Mouse (Mus musculus): ENCODE data around the gene Eps8. TPM values are rescaled to one million over a fixed set of nuclear protein-coding genes. Genes with fewer than 3 reads are reported as not detected.

The Eps8 gene
- polyA plus RNA-seq, 1 experiment from 2014 or later: 24.5 TPM

DNA sequence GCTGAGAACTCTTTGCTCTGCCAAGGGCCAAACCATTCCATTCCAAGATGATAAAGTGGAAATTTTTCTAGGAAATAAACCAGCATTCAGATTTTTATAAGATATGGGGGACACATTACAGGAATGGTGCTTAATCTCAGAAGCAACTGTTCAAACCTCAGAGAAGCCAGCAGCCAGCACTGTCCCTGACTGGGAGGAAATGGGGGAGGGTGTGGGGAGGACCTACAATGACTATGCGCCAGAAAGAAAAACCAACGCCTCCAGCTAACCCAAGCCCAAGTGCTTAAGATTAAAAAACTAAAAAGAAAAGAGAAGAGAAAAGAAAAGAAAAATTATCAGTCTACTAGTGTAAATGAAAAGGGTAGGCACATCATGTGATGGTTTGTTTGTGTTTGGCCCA lies 97.0 kb downstream of the Eps8 start:
- Histone ChIP-seq H3K27me3 (ENCODE audit: insufficient read depth, low read length) (no peaks in the 10 kb centered on the region), H3K9ac (no peak overlapping the region), H3K4me3 (ENCODE audit: low read depth, low read length) (no peak overlapping the region), H3K4me1 (ENCODE audit: insufficient read depth) (no peaks in the 10 kb centered on the region), H3K4me2 (no peak overlapping the region), H3K9me3 (ENCODE audit: low read depth, low read length) (no peaks in the 10 kb centered on the region), H3K36me3 (ENCODE audit: insufficient read depth) (no peaks in the 10 kb centered on the region), H3K27ac (ENCODE audit: low read depth) (no peak overlapping the region)
- DNase-seq: no peak
- WGBS: 48% methylated on average over 2 of the region's 2 CpGs
- no peak for TF ChIP-seq CTCF (IDR thresholded peaks at IDR 0.05; ENCODE audit: low read depth)
- no peak; the same call in 1 of the 2 replicates for ATAC-seq (ENCODE audit: insufficient read depth)

DNA sequence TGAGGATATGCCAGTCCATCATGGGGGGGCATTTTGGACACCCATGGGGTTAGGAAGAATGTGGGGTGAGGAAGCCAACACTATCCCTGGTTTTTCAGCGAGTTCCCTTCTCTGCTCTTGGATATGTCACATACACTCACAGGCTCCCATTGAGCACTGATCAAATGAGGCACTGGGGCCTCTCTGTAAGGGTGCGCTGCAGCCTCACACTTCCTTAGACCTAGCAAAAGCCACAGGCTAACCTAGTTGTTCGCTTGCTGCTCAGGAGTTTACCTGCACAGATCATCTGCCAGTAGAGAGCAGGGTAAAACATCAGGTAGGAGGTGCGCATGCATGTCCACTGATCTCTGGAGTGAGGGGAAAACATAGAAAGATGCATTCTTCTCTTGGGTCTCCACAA lies 97.5 kb downstream of the Eps8 start:
- TF ChIP-seq CTCF (IDR thresholded peaks at IDR 0.05; ENCODE audit: low read depth): no peak
- DNase-seq (no peak), ATAC-seq (ENCODE audit: insufficient read depth) (no peak)
- 81% methylated on average over 4 of the region's 4 CpGs for WGBS
- no peaks in the 10 kb centered on the region for H3K36me3 ChIP-seq (ENCODE audit: insufficient read depth)
- no peak overlapping the region for H3K9ac ChIP-seq
- H3K4me2 ChIP-seq: no peak overlapping the region
- no peaks in the 10 kb centered on the region for H3K27me3 ChIP-seq (ENCODE audit: insufficient read depth, low read length)
- H3K27ac ChIP-seq (ENCODE audit: low read depth): no peak overlapping the region
- no peaks in the 10 kb centered on the region for H3K4me1 ChIP-seq (ENCODE audit: insufficient read depth)
- H3K4me3 ChIP-seq (ENCODE audit: low read depth, low read length): no peak overlapping the region
- H3K9me3 ChIP-seq (ENCODE audit: low read depth, low read length): no peaks in the 10 kb centered on the region

DNA sequence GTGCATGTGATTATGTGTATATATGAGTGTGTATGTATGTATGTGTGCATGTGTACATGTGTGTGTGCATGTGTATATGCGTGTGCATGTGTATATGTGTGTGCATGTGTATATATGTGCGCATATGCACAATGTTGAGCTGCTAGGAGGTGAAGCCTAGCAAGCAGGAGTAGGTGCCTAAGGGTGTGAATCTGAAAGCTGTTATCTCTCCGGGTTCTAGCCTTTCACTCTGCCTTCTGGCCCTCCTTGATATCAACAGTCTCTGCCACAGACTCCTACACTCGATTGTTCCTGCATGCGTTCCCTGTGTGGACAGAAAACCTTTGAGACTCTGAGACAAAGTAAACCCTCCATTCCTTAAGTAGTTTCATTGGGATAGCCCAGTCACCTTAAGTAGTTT lies 98.0 kb downstream of the Eps8 start:
- H3K4me3 ChIP-seq (ENCODE audit: low read depth, low read length): no peak overlapping the region
- no peak overlapping the region for H3K9ac ChIP-seq
- no peaks in the 10 kb centered on the region for H3K36me3 ChIP-seq (ENCODE audit: insufficient read depth)
- WGBS: 88% methylated on average over 5 of the region's 5 CpGs
- H3K27me3 ChIP-seq (ENCODE audit: insufficient read depth, low read length): no peaks in the 10 kb centered on the region
- ATAC-seq (ENCODE audit: insufficient read depth): no peak
- TF ChIP-seq CTCF (IDR thresholded peaks at IDR 0.05; ENCODE audit: low read depth): no peak
- no peaks in the 10 kb centered on the region for H3K9me3 ChIP-seq (ENCODE audit: low read depth, low read length)
- no peaks in the 10 kb centered on the region for H3K4me1 ChIP-seq (ENCODE audit: insufficient read depth)
- H3K4me2 ChIP-seq: no peak overlapping the region
- no peak overlapping the region for H3K27ac ChIP-seq (ENCODE audit: low read depth)
- DNase-seq: no peak

DNA sequence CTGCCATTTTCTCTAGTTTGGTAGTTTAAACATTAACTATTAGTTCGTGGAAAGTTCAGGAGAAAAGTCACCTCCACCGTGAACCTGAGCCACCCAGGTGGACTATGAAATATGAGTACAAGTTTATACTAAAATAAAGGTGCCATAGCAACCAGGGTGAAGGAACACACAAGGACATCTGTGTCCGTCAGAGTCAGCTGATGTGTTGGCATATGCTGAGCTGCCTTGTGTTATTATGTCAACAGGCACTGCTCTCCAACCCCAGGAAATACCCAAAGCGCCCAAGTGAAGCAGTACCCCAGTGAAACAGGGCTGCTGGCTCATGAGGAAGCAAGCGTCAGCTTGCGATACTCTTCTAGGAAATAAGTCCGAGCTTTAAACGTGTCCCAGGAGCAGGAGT lies 104.5 kb downstream of the Eps8 start:
- no peaks in the 10 kb centered on the region for H3K4me1 ChIP-seq (ENCODE audit: insufficient read depth)
- H3K27me3 ChIP-seq (ENCODE audit: insufficient read depth, low read length): no peaks in the 10 kb centered on the region
- TF ChIP-seq CTCF (IDR thresholded peaks at IDR 0.05; ENCODE audit: low read depth): no peak
- no peak overlapping the region for H3K4me3 ChIP-seq (ENCODE audit: low read depth, low read length)
- DNase-seq: peak; percentile 19
- H3K4me2 ChIP-seq: no peak overlapping the region
- H3K9me3 ChIP-seq (ENCODE audit: low read depth, low read length): no peaks in the 10 kb centered on the region
- H3K9ac ChIP-seq: no peak overlapping the region
- H3K27ac ChIP-seq (ENCODE audit: low read depth): no peak overlapping the region
- 40% methylated on average over 8 of the region's 8 CpGs for WGBS
- peak; percentile 61; the same call in 1 of the 2 replicates for ATAC-seq (ENCODE audit: insufficient read depth)
- no peaks in the 10 kb centered on the region for H3K36me3 ChIP-seq (ENCODE audit: insufficient read depth)

DNA sequence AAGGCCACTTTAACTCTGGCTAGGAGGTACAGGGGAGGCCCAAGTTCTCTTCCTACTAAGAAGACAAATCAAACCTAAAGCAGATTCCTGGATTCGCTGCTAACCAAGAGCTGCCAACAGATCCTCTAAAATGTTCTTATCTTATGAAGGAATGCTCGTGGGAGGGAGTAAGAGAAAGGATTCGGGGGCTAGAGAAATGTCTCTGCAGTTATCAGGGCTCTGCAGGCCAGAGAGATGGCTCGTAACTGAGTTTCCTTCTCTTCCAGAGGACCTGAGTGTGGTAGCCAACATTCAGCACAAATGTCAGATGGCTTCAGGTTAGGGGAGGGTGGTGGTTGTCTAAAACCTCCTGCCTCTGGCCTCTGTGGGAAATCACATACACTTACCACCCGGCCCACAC lies 106.1 kb downstream of the Eps8 start:
- 60% methylated on average over 5 of the region's 5 CpGs for WGBS
- H3K4me3 ChIP-seq (ENCODE audit: low read depth, low read length): no peak overlapping the region
- no peak overlapping the region for H3K27ac ChIP-seq (ENCODE audit: low read depth)

DNA sequence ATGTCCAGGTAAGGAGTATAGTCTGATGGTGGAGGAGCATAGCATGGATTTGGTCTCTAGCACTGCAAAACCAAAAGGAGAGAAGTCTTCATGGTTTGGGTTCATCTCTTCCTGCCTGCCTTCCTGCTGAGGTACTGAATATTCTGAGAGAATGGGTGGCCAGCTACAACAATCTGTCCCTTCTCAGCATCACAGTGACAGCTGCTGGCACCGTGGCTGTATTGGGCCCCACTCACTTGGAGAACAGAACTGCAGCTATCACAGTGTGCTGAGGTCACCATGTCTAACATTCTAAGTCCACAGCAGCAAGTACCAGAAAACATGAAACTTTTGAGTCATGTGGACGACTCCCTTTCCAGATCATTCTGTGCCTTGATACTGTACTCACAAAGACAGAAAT lies 107.1 kb downstream of the Eps8 start:
- WGBS: 48% methylated on average over 2 of the region's 2 CpGs
- no peak overlapping the region for H3K4me3 ChIP-seq (ENCODE audit: low read depth, low read length)
- no peaks in the 10 kb centered on the region for H3K36me3 ChIP-seq (ENCODE audit: insufficient read depth)
- no peak overlapping the region for H3K27ac ChIP-seq (ENCODE audit: low read depth)
- no peak for TF ChIP-seq CTCF (IDR thresholded peaks at IDR 0.05; ENCODE audit: low read depth)
- H3K27me3 ChIP-seq (ENCODE audit: insufficient read depth, low read length): no peaks in the 10 kb centered on the region
- DNase-seq (no peak), ATAC-seq (ENCODE audit: insufficient read depth) (no peak)
- H3K9me3 ChIP-seq (ENCODE audit: low read depth, low read length): no peaks in the 10 kb centered on the region
- no peak overlapping the region for H3K4me2 ChIP-seq
- H3K4me1 ChIP-seq (ENCODE audit: insufficient read depth): peaks cover 11% of the 10 kb centered on the region
- no peak overlapping the region for H3K9ac ChIP-seq

More for the DNA sequence above, 106.1 kb downstream of the Eps8 start:
- Histone ChIP-seq H3K9me3 (ENCODE audit: low read depth, low read length) (no peaks in the 10 kb centered on the region), H3K9ac (no peak overlapping the region), H3K4me1 (ENCODE audit: insufficient read depth) (peaks cover 1% of the 10 kb centered on the region; the same call in 1 of the 2 replicates), H3K4me2 (no peak overlapping the region), H3K36me3 (ENCODE audit: insufficient read depth) (no peaks in the 10 kb centered on the region), H3K27me3 (ENCODE audit: insufficient read depth, low read length) (no peaks in the 10 kb centered on the region)
- TF ChIP-seq CTCF (IDR thresholded peaks at IDR 0.05; ENCODE audit: low read depth): no peak
- no peak for ATAC-seq (ENCODE audit: insufficient read depth)
- no peak for DNase-seq

DNA sequence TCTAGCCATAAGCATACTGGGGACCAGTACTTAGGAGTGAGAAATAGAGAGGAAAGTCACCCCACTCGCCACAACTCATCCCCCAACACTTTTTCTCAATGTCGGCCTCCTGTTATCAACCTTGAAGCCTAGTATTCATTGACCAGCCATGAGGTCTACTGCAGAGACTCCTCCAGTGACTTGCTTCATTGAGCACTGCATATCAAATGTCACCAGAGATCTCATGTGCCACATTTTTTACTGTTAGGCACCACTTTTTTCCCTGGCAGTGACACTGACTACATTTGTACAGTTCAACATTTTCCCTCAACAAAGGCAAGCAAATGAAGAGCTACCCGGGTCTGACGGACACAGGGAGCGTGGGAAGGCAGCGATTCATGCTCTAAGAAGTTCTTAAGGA lies 108.6 kb downstream of the Eps8 start:
- no peak for DNase-seq
- Histone ChIP-seq H3K36me3 (ENCODE audit: insufficient read depth) (no peaks in the 10 kb centered on the region), H3K4me2 (no peak overlapping the region), H3K4me3 (ENCODE audit: low read depth, low read length) (no peak overlapping the region), H3K9me3 (ENCODE audit: low read depth, low read length) (no peaks in the 10 kb centered on the region), H3K9ac (no peak overlapping the region), H3K27me3 (ENCODE audit: insufficient read depth, low read length) (no peaks in the 10 kb centered on the region), H3K4me1 (ENCODE audit: insufficient read depth) (peaks cover 15% of the 10 kb centered on the region), H3K27ac (ENCODE audit: low read depth) (no peak overlapping the region)
- WGBS: 82% methylated on average over 6 of the region's 6 CpGs
- no peak for ATAC-seq (ENCODE audit: insufficient read depth)
- no peak for TF ChIP-seq CTCF (IDR thresholded peaks at IDR 0.05; ENCODE audit: low read depth)

DNA sequence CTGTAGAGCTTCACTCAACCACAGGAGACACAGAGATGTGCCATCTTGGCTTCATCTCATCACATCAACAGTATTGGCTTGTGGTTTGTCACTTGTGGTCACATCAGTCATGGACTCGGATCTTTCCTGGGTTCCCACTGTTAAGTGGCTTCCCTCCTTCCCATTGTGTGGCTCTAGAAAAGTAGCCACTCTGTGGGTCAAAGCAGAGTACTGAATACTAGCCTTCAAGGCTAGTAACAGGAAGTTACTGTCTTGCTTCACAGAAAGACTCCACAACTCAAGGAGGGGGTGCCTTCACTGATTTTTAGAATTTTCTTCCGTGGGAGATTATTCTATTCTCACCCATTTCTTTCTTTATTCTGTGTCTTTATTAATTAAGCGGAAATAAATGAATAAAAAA lies 109.3 kb downstream of the Eps8 start:
- TF ChIP-seq CTCF (IDR thresholded peaks at IDR 0.05; ENCODE audit: low read depth): no peak
- peaks cover 15% of the 10 kb centered on the region for H3K4me1 ChIP-seq (ENCODE audit: insufficient read depth)
- WGBS: 87% methylated on average over 3 of the region's 3 CpGs
- H3K36me3 ChIP-seq (ENCODE audit: insufficient read depth): no peaks in the 10 kb centered on the region
- H3K9me3 ChIP-seq (ENCODE audit: low read depth, low read length): no peaks in the 10 kb centered on the region
- no peak for ATAC-seq (ENCODE audit: insufficient read depth)
- no peaks in the 10 kb centered on the region for H3K27me3 ChIP-seq (ENCODE audit: insufficient read depth, low read length)
- H3K27ac ChIP-seq (ENCODE audit: low read depth): no peak overlapping the region
- H3K9ac ChIP-seq: no peak overlapping the region
- no peak overlapping the region for H3K4me3 ChIP-seq (ENCODE audit: low read depth, low read length)
- DNase-seq: no peak
- no peak overlapping the region for H3K4me2 ChIP-seq

All from lung, embryonic 14.5 days (tissue).